Mouse (Mus musculus): Measurements from ENCODE around the gene Foxn4. TPM values are rescaled to one million over a fixed set of nuclear protein-coding genes. Genes with fewer than 3 reads are reported as not detected.

Gene Foxn4
- not detected for total RNA-seq (2021)
- long read RNA-seq, experiment 1: 0 reads
- long read RNA-seq, experiment 2: 0 reads

DNA sequence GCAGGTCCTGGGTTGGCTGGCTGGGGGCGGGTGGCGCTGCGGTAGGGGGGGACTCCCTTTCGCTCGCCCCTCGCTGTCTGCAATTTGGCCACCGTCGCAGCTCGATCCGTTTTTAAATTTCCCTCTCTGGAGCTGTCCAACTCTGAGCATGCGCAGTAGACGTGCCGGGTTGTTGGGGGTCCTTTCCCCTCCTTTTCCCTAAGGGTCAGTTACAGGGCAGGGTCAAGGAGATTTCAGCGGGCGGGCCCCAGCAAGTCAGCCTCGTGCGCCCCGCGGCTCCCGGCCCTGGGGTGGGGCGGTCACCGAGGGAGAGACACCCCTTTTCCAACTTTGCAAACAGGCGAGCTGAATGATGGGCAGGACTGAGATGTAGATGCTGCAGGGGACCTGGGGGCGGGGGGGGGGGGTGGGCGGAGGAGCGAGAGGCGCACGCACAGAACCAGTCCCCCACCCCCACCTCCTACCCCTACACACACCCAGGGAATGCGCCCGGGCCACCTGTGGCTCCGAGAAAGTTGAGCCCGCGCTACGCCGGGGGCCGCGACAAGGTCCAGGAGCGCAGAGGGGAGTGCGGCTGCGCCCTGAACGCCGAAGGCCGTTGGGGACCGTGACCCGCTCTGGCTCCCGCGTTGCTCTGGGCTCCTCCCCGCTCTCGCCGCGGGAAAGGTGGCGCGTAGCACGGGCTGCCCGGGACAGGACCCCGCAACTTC lies at the start of gene Foxn4:
Foxn4 (minus strand) TSS at position 115 of the 710 bp plus-strand sequence.
- DNase-seq: no peak

DNA sequence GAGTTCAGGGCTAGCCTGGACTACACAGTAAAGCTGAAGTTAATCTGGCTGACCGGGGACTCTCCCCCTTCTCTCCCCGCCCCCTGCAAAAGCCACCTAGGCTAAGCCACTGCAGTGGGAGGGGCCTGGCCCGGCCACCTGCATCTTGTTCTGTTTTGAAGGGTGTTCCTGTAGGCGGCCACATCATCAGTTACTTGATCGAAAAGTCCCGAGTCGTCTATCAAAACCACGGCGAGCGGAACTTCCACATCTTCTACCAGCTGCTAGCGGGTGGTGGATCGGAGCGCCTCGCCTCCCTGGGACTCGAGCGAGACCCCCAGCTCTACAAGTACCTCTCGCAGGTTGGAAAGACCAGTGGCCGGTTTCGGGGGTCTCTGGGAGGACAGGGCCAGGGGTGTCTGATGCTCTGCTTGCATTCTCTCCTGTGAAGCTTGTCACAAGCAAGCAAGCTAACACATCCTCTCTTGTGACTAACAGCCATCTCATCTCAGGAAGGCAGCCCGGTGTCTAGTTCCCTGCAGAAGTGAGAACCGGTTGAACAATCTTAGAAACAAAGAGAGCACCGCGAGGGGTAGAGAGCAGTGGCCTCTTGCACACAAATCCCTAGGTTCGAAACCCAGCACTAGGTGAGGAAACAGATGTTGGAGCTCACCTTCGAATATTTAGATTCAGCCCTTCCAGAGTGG lies 49.6 kb upstream of the Foxn4 start:
- DNase-seq: no peak

DNA sequence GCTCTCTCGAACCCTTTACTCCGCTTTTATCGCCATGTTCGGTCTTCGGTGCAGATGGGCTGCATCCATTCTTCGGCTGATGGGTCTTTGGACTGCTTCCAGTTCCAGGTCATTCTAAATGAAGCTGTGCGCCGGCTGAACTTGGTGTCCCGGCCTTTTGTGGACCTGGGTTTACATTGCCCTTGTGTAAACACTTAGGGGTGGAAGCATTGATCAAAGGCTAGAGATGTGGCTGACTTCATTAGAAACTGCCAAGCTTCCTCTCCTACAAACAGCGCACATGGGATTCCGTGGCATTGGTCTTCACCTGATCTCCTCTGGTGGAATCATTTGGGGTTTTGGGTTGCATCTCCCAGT lies 36.1 kb upstream of the Foxn4 start:
- DNase-seq: no peak

DNA sequence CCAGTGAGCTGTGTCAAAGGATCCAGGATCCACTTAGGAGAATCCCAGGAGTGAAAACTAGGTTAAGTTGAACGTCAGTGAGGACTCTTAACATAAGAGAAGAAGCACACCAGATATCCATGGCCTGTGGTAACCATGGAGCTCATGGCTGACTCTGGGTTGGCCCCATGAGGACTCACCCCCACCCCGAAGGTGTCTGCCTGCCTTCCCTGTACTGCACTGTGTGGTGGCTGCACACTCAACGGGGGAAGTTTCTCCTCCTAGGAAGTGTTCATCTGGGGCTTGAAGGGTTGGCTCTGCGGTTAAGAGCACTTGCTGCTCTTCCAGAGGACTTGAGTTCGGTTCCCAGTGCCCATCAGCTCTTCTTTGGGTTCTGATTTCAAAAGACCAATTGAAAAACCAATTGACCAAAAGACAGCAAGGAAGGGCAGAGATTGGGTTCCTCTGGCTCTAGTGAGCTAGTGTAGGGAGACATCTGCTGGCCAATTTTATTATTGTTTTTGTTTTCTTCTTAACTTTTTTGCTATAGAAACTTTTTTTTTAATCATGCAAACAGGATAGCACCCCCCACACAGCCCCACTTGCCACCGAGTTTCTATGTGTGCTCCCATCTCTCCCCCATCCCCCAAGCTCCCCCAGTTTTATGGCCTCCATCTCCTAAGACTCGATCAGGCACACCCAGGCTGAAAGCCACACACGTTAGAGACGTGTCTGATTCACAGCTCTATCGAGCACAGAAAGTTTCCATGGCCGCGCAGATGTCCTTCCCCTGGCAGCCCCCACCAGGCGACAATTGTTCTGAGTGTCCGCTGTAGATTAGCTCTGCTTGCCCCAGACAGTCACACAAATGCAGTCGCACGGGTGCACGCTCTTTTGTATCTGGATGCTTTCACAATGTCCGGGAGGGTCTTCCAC lies 35.4 kb upstream of the Foxn4 start:
- no peak for DNase-seq

DNA sequence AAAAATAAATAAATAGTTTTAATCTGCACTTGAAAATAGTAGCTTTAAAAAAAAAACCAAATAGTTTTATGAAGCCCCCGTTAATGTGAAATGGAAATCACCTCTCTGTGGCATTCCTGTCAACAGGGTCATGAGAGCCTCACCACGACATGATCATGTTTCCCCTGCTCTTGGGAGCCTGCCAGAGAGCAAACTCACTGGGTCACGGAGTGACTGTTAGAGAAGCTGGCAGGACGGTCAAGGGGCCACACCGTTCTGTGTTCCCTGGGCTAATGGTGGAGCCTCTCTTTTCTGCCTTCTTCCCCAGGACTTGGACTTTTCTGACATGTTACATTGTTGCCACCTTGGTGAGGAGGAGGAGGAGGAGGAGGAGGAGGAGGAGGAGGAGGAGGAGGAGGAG lies 32.9 kb upstream of the Foxn4 start:
- no peak for DNase-seq

DNA sequence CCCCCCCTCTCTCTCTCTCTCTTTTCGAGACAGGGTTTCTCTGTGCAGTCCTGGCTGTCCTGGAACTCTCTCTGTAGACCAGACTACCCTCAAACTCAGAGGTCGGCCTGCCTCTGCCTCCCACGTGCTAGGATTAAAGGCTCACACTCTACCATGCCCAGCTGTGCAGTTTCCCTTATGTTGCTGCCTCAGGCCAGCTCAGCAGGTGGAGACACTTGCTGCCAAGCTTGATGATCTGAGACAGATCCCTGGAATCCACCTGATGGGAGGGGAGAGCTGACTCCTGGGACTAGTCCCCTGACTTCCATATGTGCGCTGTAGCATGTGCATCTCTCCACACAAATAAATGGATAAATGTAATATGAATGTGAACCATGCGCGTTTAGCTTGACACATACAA lies 29.6 kb upstream of the Foxn4 start:
- no peak for DNase-seq

DNA sequence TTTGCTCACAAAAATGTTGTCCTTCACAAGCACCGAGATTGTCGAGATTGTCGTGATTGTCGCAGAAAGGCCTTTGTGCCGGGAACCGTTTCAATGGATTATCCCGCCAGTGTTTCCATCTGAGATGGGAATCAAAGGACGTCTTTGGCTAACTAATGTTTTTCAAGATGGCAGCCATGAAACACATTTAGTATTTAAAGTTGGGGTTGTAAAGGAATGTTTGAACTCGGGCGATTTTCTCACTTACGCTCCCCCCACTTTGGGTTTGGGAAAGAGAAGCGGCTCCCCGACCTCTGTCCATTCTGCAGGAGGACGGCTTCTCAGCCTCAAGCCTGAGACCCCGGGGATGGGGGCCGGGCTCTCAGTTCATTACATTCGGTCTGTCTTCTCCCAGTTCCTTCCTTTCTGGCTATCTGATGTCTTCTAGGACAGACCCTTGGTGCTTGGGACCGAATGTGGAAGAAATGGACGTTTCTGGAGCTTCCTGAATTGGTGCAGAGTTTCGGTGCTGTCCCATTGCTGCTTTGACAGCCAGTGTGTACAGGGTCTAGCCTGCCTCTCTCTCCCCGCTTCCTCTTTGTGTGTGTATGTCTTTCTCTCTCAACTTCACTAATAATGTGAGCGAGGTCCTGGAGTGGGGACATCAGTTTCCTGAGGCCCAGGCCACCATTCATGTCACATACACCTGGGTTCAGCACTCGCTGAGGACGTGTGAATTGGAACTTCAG lies 26.4 kb upstream of the Foxn4 start:
- DNase-seq: no peak

DNA sequence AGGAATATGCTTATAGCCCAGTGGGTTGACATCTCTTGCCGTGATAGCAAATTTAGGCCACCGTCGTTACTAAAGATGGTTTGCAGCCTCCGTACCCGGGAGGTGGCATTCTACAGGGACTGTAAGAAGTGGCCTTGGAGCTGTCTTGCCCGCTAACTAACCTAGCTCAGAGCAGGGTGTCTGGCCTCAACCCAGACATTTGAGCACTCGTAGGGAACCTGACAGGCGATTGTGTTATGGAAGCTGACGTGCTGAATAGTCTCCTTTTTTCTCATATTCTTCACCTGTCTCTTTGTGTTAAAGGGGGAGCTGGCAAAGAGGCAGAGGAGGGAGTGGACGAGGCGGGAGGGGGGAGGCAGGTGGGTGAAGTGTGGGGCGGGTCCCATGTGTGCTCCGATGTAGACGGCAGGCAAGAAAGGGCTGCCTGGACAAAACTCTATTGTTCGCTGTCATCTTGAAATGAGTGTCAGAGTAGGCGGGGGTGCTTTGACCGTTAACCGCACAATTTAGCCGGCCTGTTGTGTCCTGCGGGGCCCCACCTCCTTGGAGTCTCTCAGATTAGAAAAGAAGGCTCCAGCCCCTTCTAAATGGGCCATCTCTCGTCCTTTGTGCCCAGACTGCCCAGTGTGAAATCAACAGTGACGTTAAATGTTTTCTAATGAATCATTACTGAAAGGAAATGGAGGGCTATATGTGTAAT lies 25.7 kb upstream of the Foxn4 start:
- no peak for DNase-seq

DNA sequence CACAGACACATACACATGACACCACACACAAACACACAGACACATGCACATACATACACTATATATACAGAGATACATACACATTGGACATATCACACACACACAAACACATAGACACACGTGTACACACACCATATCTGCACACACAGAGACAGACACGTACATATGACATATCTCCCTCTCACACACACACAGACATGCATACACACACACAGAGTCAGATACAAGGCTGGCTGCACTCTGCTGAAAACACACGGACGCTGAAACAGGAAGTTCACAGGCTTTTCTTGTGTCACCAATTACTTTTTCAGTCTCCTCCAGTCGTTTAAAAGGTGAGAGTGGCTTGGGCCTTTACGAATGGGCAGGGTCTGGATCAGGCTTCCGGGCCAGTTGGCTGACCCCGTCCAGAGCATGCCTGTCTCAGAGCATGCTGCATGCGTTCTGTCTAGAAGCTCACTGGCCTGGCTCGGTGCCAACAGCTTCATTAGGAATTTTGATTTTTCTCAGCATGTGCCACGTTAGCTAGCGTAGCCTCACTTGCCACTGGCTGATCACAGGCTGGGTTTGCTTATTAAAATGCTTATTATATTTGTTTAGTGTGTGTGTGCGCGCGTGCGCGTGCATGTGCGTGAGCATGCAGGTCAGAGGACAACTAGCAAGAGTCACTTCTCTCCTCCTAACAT lies 24.7 kb upstream of the Foxn4 start:
- no peak for DNase-seq

DNA sequence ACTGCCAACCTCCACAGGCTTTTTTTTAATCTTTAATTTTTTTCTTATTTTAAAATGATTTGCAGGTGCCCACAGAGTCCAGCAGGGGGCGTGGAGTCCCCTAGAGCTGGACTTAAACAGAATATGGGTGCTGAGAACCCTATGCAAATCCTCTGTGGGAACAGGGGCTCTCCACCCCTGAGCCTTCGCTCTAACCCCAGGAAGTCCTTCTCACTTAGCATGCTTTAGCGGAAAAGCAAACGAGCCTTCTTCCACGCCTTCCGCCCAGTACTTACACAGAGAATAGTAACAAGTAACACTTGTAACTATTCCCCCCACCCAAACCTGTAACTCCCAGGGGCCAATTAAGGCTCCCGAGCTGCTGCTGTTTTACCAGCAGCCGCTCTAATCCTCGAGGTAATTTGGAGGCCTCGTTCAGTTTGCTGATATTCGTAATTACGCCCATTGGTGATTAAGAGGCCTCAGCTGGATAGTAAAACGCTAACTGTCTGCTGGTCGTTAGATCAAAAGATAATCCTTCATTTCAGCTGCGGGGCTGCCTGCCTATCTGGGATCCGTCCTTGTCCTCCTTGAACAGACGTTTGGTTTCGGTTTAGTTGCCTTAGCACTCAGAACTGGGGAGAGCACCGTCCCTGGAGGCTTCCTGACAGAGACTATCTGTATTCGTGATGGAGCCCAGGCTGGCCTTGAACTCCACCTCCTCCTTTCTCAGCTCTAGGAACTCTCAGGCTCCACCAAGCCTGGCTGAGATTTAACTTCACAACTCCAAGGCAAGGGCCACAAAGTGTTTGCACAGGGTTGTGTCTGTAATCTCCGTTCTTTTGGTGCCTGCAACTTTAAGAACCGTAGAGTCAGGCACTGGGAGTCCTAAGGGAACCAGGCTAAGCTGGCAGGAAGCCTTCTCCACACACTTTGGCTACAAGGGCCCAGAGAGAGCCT lies 23.4 kb upstream of the Foxn4 start:
- DNase-seq: peak; percentile 32

DNA sequence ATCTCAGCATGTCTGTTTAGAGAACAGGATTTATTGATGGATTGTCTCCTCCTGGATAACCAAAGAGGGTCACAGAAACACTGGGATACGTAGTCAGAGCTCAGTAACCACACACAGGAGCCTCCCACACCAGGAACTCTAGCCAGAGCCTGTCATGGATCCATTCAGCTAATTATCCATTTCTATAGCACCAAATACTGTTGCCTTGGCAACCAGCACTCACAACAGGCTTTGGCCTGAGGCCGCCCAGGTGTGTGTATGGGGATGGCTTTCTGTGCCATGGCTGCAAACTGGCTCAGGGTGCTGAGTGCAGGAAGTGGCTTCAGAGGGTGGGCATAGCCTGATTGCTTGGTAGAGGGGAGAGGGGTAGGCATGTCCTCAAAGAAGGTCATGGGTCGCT lies 16.4 kb upstream of the Foxn4 start:
- DNase-seq: no peak

DNA sequence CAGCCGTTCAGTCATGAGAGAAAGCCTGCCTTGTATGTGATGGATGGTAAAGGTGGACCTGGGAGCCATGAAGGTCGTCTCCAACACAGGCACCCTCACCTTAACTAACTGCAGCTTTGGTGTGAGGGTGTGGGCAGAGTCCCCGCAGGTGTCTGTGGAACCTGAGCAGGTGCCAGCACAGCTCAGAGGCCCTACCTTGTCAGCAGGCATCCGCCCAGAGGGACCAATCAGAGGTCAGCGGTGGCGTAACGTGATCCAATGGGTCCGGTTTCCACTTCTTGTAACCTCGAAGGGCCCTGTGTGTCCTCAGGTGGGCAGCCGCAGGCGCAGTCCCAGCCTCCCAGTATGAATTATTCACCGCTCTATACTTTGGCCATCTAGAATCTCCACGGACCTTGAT lies 15.3 kb upstream of the Foxn4 start, which contains the start of gene Myo1h:
Myo1h (plus strand) TSS at position 293 of the 400 bp plus-strand sequence.
- DNase-seq: no peak

DNA sequence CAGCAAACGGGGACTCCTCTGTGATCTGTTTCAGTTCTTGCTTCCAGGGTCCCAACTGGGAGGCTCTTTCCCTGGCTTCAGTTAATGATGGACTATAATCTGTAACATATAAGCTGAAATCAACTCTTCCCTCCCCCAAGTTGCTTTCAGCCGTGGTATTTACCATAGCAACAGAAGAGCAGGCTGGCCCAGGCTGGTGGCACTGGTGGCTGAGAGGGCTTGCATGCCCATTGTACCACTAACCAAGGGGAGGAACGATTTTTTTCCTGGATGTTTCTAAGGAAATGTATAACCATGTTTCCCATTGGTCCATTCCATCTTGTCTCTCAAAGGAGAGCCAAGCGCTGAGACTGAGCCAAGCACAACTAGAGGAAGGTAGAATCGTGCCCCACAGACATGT lies 14.8 kb upstream of the Foxn4 start:
- no peak for DNase-seq

DNA sequence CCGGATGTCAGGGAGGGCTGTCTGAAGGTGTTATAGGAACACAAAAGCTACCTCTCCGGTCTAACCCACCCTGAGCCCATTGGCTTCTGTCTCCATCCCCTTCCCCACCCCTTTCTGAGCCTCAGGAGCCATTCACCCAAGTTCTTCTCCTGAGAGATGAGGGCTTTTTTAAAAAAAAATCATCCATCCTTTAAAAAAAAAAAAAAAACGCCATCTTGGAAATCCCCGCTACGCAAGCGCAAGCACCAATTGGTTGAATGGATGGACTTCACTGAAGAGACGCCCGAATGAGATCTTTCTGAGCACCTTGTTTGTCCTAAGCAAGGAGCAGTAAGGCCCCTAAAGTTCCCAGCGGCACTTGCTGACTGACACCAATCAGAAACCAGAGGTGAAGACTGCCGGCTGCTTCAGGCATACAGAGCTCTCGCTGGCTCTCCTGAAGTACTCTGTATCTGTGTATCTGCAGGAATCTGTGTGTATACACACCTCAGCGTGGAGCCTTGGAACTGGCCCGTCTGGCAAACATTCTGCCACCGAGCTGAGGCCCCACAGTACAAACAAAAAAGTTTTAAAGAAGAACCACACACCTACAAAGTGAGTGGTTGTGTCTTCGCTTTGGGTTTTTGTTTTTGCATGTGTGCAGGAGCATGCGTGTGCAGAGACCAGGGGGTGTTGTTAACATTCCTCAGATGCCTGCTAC lies 13.4 kb upstream of the Foxn4 start:
- DNase-seq: no peak

DNA sequence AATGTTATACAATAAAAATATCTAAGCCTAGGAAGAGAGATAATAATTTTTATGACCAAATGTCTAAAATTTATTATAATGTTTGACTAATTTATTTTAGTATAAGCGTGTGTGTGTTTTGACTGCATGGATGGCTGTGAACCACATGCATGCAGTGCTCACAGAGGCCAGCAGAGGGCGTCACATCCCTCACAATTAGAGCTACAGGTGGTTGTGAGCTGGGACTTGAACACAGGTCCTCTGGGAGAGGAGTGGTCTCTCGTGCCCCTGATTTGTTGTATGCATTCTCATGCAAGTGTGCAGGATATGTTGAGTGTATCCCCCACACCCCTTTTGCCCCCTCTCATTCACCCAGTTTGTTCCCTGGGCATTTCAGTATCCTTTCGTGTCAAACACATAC lies 12.5 kb upstream of the Foxn4 start:
- DNase-seq: no peak

DNA sequence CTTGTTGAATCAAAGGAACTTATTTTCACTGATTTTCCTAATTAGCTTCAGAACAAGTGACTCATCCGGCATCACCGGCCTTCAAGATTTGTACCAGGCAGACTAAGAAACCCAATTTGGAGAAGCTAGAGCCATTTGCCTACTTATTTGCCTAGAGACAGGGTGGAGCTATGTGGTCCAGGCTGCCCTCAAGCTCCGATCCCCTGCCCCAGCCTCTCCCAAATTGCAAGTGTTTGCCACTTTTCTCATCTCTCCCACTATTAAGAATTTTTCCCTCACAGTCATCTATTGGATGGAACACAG lies 11.7 kb upstream of the Foxn4 start:
- DNase-seq: no peak

DNA sequence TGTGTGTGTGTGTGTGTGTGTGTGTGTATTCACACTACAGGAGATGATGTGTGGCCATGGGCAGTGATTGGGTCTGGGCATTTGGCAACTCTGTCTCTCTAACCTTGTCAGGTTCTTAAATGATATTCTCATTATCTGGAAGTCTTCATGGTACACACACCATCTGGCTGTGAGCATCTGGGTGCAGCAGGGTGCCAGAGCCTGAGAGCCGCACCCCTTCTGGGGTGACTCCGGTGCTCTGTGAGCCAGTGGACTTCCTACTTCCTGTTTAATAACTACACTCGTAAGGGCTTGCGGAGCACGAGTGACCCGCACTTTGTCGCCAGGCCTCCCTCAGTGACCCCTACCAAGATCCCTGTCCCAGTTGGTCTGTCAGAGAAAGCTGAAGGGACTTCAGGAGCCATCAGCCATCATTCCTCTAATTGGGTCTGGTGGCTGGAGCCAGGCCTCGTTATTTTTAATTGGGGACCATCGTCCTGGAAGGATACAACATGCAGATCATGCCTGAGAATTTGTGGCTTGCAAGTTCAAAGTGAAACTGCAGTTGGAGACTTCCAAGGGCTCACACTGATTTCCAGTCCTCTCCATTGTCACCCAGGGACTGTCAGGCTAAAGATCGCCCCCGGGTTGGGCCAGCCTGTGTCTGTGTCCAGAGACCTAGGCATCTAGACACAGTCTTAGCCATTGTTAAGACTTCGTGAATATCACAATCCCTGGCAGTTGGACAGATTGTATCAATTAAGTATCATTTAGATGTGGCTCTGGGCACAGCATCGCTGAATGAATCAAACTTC lies 11.2 kb upstream of the Foxn4 start:
- no peak for DNase-seq

DNA sequence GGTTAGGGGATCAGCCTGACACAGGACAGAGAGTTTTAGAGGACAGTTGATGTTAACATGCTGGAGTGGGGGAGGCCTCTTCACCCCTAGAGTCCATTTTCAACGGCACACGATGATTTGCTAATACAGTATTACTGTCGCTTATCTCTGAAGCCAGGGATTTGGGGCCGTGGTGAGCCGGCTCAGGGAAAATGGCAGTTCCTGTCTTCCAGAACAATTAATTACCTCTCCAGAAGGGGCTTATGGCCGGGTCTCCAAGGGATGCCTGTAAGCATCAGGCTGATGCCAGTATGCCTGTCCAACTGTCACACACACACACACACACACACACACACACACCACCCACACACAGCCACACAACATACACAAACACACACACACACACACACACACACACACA lies 8.7 kb upstream of the Foxn4 start:
- no peak for DNase-seq

All from gastrocnemius, postnatal 25 days (tissue).